ENCODE assay signal across 14 mouse cellular contexts in the genomic region with DNA sequence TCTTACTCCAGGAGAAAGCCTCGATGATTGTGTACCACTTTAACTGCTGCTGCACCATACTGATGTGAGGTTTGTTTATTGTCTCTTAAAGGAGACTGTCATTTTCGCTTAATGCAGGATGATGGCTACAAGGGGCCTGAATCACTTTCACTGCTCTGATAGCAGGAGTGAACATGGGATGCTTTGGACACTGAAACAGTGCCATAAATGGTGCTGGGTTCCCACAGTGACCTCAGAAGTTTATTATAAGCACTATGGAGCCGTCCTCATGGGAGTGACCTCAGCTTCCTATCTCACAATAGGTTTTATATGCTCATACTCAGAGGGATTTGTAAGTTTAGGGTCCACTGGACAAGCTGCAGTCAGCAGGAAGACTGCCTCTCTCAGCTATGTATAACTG.
"Had no signal": no experiment of that assay in that cellular context is flagged by ENCODE, and none has a peak within 500 bp of the region (broad histone marks: within the 10 kb centered on the region; RNA-seq: fewer than 3 reads in every experiment).

No protein-coding gene starts in this region.

- H3K27ac ChIP-seq: limb, embryonic 15.5 days; liver, embryonic 12.5 days; lung, embryonic 15.5 days; macrophage; midbrain, embryonic 15.5 days; neural tube, embryonic 12.5 days; stomach, postnatal 0 days had no signal

- ATAC-seq: liver, embryonic 12.5 days had no signal

- H3K4me1 ChIP-seq: limb, embryonic 15.5 days; liver, embryonic 12.5 days; lung, embryonic 15.5 days; megakaryocyte, embryonic 14.5 days; neural tube, embryonic 12.5 days had no signal

- H3K4me3 ChIP-seq: limb, embryonic 15.5 days; liver, embryonic 12.5 days; lung, embryonic 15.5 days; megakaryocyte, embryonic 14.5 days; midbrain, embryonic 15.5 days; neural tube, embryonic 12.5 days had no signal

- H3K9ac ChIP-seq: limb, embryonic 15.5 days; liver, embryonic 12.5 days; lung, embryonic 15.5 days; midbrain, embryonic 15.5 days; neural tube, embryonic 12.5 days had no signal

- H3K9me3 ChIP-seq: limb, embryonic 15.5 days; liver, embryonic 12.5 days; lung, embryonic 15.5 days; midbrain, embryonic 15.5 days; neural tube, embryonic 12.5 days had no signal

- H3K27me3 ChIP-seq: limb, embryonic 15.5 days; liver, embryonic 12.5 days; lung, embryonic 15.5 days; megakaryocyte, embryonic 14.5 days; midbrain, embryonic 15.5 days; neural tube, embryonic 12.5 days had no signal

- H3K4me2 ChIP-seq: limb, embryonic 15.5 days; liver, embryonic 12.5 days; lung, embryonic 15.5 days; midbrain, embryonic 11.5 days; midbrain, embryonic 15.5 days; neural tube, embryonic 12.5 days had no signal

- H3K36me3 ChIP-seq: lung, embryonic 15.5 days; midbrain, embryonic 15.5 days had no signal

- DNase-seq: kidney, postnatal 36 days; layer of hippocampus, adult 9-11 months; layer of hippocampus, postnatal 36 days; lung, postnatal 14 days; thymus, postnatal 4 days had no signal
